Mouse (Mus musculus) gastrocnemius, postnatal 36 days (tissue): ENCODE data around the gene Phlpp1. TPM values are rescaled to one million over a fixed set of nuclear protein-coding genes. Genes with fewer than 3 reads are reported as not detected.
A peak's percentile ranks its signal among the peaks of the same experiment; 100 is the strongest.

Experiments used
- DNase-seq, 2 experiments: peaks; one replicate each; pipeline ENCODE4 v3.0.0; 2022
- intact Hi-C: fragments of 180-260 bp; cut with DNase I; formaldehyde crosslinking; loops from one replicate; pipeline ENCODE4 v1.15.1; 2025
- total RNA-seq, 2 experiments: library from RNA; stranded (reverse); gene quantifications; 2 replicates each; pipeline ENCODE4 v1.2.3; 2021

Phlpp1 gene
- total RNA-seq, 2 experiments from 2014 or later: 6.3 to 6.9 TPM

- DNase-seq: no peak
- intact Hi-C loops: no loop called here
These were observed 19.1 kb downstream of the Phlpp1 start for GRCm38 (mm10) chr1:106190695-106191094.

DNA sequence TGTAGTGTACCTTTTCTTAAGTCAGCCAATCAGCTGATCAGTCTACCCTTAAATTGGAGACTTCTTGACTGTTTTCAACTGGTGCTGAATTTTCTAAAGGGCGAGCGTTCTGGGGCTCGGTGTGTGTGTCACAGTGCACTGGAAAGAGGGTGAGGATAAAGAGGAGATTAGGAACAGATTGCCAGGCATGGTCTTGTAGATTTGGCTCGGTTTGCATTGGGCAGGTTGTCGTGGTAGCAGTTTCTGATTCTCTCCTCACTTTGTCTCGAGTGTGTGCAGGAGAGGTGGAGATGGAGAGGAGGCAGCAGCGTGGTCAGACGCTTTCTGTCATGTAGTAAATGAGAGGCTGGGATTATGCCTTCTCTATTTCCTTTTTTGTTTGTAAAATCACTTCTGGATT is 20.3 kb downstream of the Phlpp1 start:
- DNase-seq: no peak
- intact Hi-C loops: no loop called here

GRCm38 (mm10) chr1:106192864-106193470 is 21.4 kb downstream of the Phlpp1 start:
- intact Hi-C loops: no loop called here
- no peak for DNase-seq

- intact Hi-C loops: no loop called here
- no peak for DNase-seq
These were observed 21.9 kb downstream of the Phlpp1 start for GRCm38 (mm10) chr1:106193487-106193886.

DNA sequence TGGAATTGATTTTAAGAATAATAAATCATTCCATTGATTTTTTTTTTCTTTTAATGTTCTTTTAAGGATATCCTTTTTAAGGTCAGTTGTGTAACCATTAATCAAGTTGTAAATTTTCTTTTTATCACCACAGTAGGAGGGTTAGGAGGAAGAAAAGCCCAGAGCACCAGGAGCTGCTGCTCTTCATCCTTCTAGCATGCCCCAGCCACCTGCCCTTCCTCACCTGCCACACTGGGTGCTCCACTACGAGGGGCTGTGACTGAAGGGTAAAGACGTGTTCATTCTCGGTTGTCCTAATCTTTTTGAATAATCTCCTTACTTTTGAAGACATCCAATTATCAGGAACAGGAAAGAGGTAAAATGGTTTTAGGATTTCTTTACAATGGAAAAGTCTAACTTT is 22.7 kb downstream of the Phlpp1 start:
- DNase-seq: no peak
- intact Hi-C loops: no loop called here

DNA sequence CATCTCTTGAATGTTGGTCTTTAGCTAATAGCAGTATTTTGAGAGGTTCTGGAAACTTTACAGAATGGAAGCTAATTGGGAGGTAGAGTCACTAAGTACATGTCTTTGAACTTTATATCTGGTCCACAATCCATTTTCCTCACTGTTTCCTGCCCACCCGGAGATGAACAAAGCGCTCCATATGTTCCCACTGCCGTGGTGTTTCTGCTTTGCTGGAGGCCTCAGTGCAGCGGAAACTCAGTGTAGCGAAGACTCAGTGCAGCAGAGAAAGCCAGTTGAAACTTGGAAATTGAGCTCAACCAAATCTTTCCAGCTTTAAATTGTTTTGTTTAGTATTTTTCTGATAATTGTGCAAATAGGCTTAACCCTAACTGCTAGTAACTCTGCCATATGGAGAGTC is 26.4 kb downstream of the Phlpp1 start:
- DNase-seq: no peak
- intact Hi-C loops: no loop called here

DNA sequence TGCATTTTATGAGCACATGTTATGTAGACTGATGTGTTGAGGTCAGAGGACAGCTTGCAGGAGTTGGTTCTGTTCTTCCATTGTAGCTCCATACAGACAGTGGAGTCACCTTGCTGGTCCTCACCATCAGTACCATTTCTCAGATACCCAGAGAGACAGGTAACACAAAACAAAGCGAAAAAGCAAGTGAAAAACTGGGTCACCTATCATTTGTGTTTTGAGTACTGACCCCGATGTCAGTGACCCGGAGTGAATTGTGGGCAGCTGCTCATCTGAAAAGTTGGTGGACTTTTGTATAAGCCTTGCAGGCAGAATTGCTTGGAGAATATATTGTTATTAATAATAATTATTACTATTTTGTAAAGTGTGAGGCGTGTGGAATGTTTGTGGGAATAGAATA is 27.6 kb downstream of the Phlpp1 start:
- intact Hi-C loops: no loop called here
- DNase-seq: no peak

DNA sequence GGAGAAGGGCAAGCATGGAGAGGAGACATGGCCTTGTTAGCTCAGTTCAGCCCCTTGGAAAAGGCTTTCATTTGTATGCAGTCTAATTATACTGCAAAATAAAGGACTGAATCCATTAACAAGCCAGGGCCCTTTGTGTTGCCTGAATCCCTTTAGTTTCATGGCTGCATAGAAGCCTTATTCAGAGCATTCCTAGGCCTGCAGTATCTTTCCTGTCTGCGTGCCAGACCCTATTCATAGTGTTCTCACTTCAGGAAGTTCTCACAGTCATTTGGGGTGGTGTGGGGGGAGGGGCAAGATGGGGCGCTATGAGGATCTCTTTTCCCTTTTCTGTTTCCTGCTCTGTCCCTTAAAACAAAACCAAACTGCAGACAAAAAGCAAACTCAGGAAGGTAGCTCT is 28.1 kb downstream of the Phlpp1 start:
- intact Hi-C loops: no loop called here
- peak in 1 of 2 experiments; percentile 22 for DNase-seq

GRCm38 (mm10) chr1:106201025-106201424 is 29.5 kb downstream of the Phlpp1 start:
- DNase-seq: no peak
- intact Hi-C loops: no loop called here

- DNase-seq: no peak
- intact Hi-C loops: no loop called here
These were observed 30.4 kb downstream of the Phlpp1 start for GRCm38 (mm10) chr1:106201929-106202328.

DNA sequence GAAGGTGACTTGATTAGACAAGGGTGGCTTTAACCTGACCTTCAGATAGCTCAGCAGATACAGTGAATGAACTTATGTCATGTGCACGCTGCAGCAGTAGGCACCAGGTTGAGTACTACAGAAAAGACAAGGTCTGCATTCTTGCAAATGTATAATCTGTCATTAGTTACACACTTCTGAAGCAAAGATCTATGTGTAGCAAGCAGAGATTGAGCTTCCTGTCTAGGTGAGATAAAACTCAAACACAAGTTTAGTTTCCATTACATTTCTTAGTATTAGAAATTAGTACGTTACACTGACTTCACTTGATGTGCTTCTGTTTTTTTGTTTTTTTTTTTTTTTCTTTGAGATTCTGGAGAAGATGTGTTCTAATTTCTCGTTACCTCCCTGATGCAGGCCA is 32.4 kb downstream of the Phlpp1 start:
- intact Hi-C loops: no loop called here
- DNase-seq: no peak

GRCm38 (mm10) chr1:106204350-106204749 is 32.8 kb downstream of the Phlpp1 start:
- DNase-seq: no peak
- intact Hi-C loops: no loop called here

- intact Hi-C loops: no loop called here
- DNase-seq: no peak
These were observed 37.0 kb downstream of the Phlpp1 start for GRCm38 (mm10) chr1:106208581-106208980.

GRCm38 (mm10) chr1:106210461-106210860 is 38.9 kb downstream of the Phlpp1 start:
- intact Hi-C loops: no loop called here
- no peak for DNase-seq

GRCm38 (mm10) chr1:106211146-106211545 is 39.6 kb downstream of the Phlpp1 start:
- DNase-seq: no peak
- intact Hi-C loops: no loop called here

DNA sequence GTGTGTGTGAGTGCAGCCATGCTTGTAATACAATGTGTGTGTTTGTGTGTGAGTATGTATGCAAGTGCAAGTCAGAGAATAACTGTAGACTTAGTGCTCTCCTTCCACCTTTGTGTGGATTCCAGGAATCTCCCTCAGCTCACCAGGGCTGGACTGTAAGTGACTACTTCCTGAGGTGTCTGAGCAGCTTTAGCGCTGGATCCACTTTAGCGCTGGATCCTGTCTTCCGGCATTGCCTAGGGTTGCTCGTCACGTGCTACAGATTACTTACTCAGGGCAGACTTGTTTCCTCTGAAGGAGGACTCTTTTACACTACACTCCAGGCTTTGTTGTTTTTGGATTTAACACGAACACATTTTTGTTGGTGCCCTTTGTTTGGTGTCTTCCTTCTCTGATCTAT is 48.9 kb downstream of the Phlpp1 start:
- intact Hi-C loops: no loop called here
- DNase-seq: no peak

DNA sequence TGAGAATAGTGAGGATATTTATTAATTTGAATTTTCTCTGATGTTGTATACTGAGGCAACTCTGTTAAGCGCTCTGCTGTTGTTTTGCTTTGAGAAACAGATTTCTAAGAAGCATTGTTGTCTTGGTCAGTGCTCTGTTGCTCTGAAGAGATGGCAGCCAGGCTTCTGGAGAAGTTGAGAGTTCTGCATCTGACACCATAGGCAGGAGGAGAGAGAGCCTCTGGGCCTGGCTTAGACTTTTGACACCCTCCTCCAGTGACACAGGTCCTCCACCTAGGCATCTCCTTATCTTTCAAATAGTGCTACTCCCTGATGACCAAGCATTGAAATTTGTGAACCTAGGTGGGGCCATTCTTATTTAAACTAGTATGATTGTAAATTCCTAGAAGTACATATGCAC is 49.8 kb downstream of the Phlpp1 start:
- intact Hi-C loops: no loop called here
- no peak for DNase-seq

DNA sequence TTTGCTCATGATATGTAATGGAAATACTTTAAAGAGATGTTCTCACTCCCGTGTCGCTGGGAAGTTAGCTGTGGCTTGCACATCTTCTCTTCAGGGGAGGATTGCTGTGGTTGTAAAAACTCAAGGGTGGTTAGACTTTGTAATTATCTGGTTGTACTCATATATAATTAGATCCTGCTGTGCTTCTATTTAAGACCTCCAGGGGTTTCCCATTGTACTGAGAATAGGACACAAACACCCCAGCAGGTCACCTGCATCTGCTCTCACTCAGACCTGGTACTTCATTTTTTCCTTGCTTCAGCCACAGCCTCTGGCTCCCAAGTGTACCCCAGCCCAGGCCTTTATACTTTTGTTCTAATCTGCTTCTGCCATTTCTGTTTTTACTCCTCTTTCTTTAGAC is 50.4 kb downstream of the Phlpp1 start:
- intact Hi-C loops: no loop called here
- no peak for DNase-seq

DNA sequence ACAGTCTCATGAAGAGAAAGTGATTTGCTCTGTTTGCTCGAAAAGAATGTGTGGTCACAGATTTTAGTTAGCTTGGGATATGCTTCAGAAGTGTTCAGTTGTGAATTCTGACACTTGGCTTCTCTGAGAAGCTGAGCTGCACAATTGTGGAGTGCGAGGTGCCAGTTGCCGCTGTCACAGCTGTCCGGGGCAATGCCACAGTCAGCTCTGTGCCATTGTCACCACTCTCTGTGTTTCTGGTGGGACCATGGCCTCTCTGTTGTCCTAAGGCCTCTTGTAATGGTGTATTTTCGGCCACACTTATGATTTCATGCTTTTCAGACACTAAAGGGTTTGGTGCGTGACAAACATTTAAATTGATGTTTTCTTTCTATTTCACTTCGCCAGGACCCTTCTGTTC is 55.1 kb downstream of the Phlpp1 start:
- intact Hi-C loops: no loop called here
- DNase-seq: no peak

GRCm38 (mm10) chr1:106230313-106230712 is 58.8 kb downstream of the Phlpp1 start:
- intact Hi-C loops: no loop called here
- no peak for DNase-seq

GRCm38 (mm10) chr1:106231345-106231744 is 59.8 kb downstream of the Phlpp1 start:
- DNase-seq: no peak
- intact Hi-C loops: no loop called here

- DNase-seq: no peak
- intact Hi-C loops: no loop called here
These were observed 60.4 kb downstream of the Phlpp1 start for GRCm38 (mm10) chr1:106231805-106232459.

- DNase-seq: no peak
- intact Hi-C loops: no loop called here
These were observed 60.9 kb downstream of the Phlpp1 start for GRCm38 (mm10) chr1:106232460-106232850.
